22 mouse cellular contexts compared by ENCODE assay signal in genomic region chr2:156623246-156623645, GRCm38 (mm10). TPM values are rescaled to one million over a fixed set of nuclear protein-coding genes. Genes with fewer than 3 reads are reported as not detected.
DNase-seq lines count a peak whose midpoint lies in the region; TF ChIP-seq lines count a peak whose summit lies in the region.
"Had no signal": no experiment of that assay in that cellular context is flagged by ENCODE, and none has a peak within 500 bp of the region (broad histone marks: within the 10 kb centered on the region; RNA-seq: fewer than 3 reads in every experiment).

No protein-coding gene starts in this region.

- no peaks in the 10 kb centered on the region for H3K79me2 ChIP-seq in myocyte (ENCODE audit: control insufficient read depth, insufficient read depth)

- peaks cover 42% of the 10 kb centered on the region for H3K27me3 ChIP-seq in myocyte (ENCODE audit: control insufficient read depth, insufficient read depth, insufficient read length)
- H3K27me3 ChIP-seq: Patski had no signal

- no peak overlapping the region for H3K4me3 ChIP-seq in myocyte

- no peak for TF ChIP-seq POLR2A in myocyte (IDR thresholded peaks at IDR 0.05; ENCODE audit: insufficient read length, low read depth)

- H3K4me2 ChIP-seq in myocyte (ENCODE audit: low read depth): peak overlapping the region; percentile 42

- H3K36me3 ChIP-seq in myocyte (ENCODE audit: control insufficient read depth, insufficient read depth): no peaks in the 10 kb centered on the region
- H3K36me3 ChIP-seq: G1E had no signal

- no peak overlapping the region for H3ac ChIP-seq in myocyte (ENCODE audit: control insufficient read depth, insufficient read length)

- peak; percentile 63 for DNase-seq in 3134 (ENCODE audit: extremely low read depth, insufficient read length, low spot score)
- peak; percentile 69 for DNase-seq in 3T3-L1 (ENCODE audit: low read depth, low spot score)
- DNase-seq in Muller cell, postnatal 12 days (ENCODE audit: inconsistent ontology term): peak; percentile 89
- no peak for DNase-seq in kidney, postnatal 14 days
- no peak for DNase-seq in kidney, postnatal 10 days
- DNase-seq in heart, adult 8-10 months (ENCODE audit: low spot score): no peak
- no peak for DNase-seq in frontal cortex, postnatal 25 days (ENCODE audit: low spot score in 2 of 2)
- DNase-seq: adrenal gland, adult 2 months; adrenal gland, adult 8-10 months; adrenal gland, postnatal 10 days; adrenal gland, postnatal 14 days; adrenal gland, postnatal 25 days; adrenal gland, postnatal 36 days; B cell, adult 2 months; cerebellum, adult 11 months; cerebellum, adult 11-12 months; cerebellum, adult 18-20 months; cerebellum, adult 2 months; cerebellum, adult 8-10 months had no signal

TF ChIP-seq in myocyte, 11 proteins besides CTCF, POLR2A, EP300 and RAD21:
- no peak for TF ChIP-seq E2F4 (IDR thresholded peaks at IDR 0.05; ENCODE audit: insufficient read depth)
- TF ChIP-seq MYOG (IDR thresholded peaks at IDR 0.05; ENCODE audit: control insufficient read depth in 1 of 3, insufficient read depth in 1 of 3, insufficient read length in 2 of 3, low read depth in 2 of 3): peak in 2 of 3 experiments; percentile 56 to 90
- TF ChIP-seq MAX (IDR thresholded peaks at IDR 0.05; ENCODE audit: low read depth): no peak
- no peak for TF ChIP-seq USF1 (IDR thresholded peaks at IDR 0.05; ENCODE audit: low read depth)
- no peak for TF ChIP-seq SRF (IDR thresholded peaks at IDR 0.05; ENCODE audit: control insufficient read depth, insufficient read length, low read depth)
- TF ChIP-seq TCF12 (IDR thresholded peaks at IDR 0.05; ENCODE audit: insufficient read depth, poor library complexity, severe bottlenecking): no peak
- peak in 2 of 3 experiments; percentile 44 to 83 for TF ChIP-seq MYOD1 (IDR thresholded peaks at IDR 0.05; ENCODE audit: control insufficient read depth in 1 of 3, insufficient read length in 2 of 3, low read depth in 2 of 3)
- no peak for TF ChIP-seq REST (IDR thresholded peaks at IDR 0.05; ENCODE audit: insufficient read depth, insufficient read length)
- peak; percentile 39 for TF ChIP-seq TCF3 (IDR thresholded peaks at IDR 0.05; ENCODE audit: insufficient read length, low read depth)
- TF ChIP-seq POLR2AphosphoS2 (IDR thresholded peaks at IDR 0.05; ENCODE audit: insufficient read length, low read depth): no peak
- TF ChIP-seq CEBPB (IDR thresholded peaks at IDR 0.05; ENCODE audit: insufficient read depth, poor library complexity, severe bottlenecking): no peak

RNA-seq across cellular contexts. Expression of gene Dlgap4, which starts 9.7 kb away (rescaled TPM):
- 176 TPM for polyA plus RNA-seq in myocyte (2012; fragmentation: generic; extraction: Trizol)
- 10 to 100 TPM; 29.1 to 42.6 (median 32.1) TPM for total RNA-seq in heart, adult 8-10 months (2022)

Comparison
In these comparisons a context has a peak if more than half of its experiments do, and no peak if none do; other contexts are left out.
1. DNase-seq: peak in 3134 (single experiment), 3T3-L1 (single experiment) and Muller cell, postnatal 12 days (single experiment); none in kidney, postnatal 14 days (single experiment), kidney, postnatal 10 days (single experiment), heart, adult 8-10 months (single experiment) and frontal cortex, postnatal 25 days (0 of 2).